Mouse (Mus musculus): Measurements from ENCODE around the gene Wfdc17. TPM values are rescaled to one million over a fixed set of nuclear protein-coding genes. Genes with fewer than 3 reads are reported as not detected.

The Wfdc17 gene
- 0.30 TPM in 1 of 2 replicates, not detected in the other for polyA plus RNA-seq (2016; fragmentation: Nextera tagmentation; extraction: Ambion mirVana)

DNA sequence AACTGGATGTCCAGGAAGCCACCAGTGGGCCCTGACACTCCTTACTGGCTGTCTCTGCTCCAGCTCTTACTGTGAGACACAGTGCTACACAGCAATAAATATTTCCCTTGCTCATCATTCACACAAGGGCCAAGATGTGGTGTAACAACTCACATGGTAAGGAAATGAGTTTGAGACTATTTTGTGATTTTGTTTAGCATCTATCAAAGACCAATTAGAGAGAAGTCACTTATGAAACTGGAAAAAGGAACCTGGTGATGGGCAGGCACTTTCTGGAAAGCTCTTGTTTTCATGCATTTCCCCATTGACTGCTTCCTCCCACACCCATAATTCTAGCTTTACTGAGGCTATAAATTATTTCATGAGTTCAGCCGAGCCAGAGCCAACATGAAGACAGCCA is at the start of gene Wfdc17:
Gene Wfdc17 (plus strand): TSS at position 287 of the 400 bp plus-strand sequence.
- Histone ChIP-seq H3K27ac (no peak within 1 kb of the TSS), H3K4me3 (no peak within 1 kb of the TSS), H3K36me3 (no peaks in the 10 kb centered on the region), H3K4me1 (no peaks in the 10 kb centered on the region), H3K27me3 (ENCODE audit: low read depth, poor library complexity, severe bottlenecking) (no peaks in the 10 kb centered on the region), H3K9me3 (replicated peaks) (no peaks in the 10 kb centered on the region)
- no peak for DNase-seq (ENCODE audit: low spot score)
- WGBS, result 38% methylated on average over 1 of the region's 1 CpGs

DNA sequence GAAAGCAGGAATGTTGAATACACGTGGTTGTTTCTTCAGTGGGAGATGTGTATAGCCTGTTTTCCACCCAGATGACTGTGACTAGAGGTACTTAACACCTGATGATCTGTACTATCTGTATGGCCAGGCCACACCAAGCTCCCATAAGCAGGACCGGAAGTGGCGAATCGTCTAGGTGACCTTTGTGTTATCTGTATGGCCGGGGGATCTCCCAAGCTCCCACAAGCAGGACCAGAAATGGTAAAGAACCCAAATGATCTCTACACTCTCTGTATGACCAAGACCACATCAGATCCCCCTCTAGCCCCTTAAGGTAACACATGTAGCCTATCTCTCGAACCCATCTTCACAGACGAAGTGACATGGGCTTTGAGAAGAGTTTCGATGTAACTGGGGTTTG is 49.2 kb upstream of the Wfdc17 start:
- Histone ChIP-seq H3K4me3 (no peak overlapping the region), H3K36me3 (no peaks in the 10 kb centered on the region), H3K9me3 (replicated peaks) (no peaks in the 10 kb centered on the region), H3K27me3 (ENCODE audit: low read depth, poor library complexity, severe bottlenecking) (no peaks in the 10 kb centered on the region), H3K27ac (no peak overlapping the region), H3K4me1 (no peaks in the 10 kb centered on the region)
- 92% methylated on average over 8 of the region's 8 CpGs for WGBS
- DNase-seq (ENCODE audit: low spot score), result no peak

DNA sequence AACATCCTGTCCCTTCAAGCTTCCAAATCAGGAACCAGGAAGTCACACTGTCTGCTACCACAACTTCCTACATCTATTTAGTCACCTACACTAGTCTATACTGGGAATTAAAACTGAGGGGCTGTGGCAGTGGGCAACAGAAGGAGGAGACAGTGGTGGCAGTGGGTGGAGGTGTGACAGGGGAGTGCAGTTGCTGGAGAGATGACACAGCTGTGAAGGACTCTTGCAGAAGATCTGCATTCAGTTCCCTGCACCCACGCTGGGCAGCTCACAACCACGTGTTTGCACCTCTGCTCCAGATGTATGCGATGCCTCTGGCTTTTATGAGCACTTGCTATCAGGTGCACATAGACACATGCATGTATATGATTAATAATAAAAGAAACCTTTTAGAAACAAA is 46.3 kb upstream of the Wfdc17 start:
- H3K27me3 ChIP-seq (ENCODE audit: low read depth, poor library complexity, severe bottlenecking), result no peaks in the 10 kb centered on the region

DNA sequence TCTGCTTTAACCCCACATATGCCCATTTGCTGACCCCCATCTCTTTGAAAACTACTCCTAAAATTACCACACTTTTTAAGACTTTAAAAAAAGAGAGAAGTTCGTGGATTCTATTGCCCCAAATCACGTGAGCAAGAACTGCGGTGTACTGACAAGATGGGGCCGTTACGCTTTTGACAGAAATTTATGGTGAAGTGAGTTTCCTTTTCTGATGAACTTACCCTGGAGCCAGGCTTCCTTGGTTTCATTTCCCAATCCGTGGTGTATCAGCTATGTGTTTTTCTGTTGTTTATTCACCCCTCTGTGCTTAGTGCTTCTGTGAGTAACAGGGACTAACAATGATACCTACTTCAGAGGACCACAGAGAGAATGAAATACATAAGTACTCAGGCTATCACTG is 45.0 kb upstream of the Wfdc17 start:
- 79% methylated on average over 6 of the region's 6 CpGs for WGBS
- no peaks in the 10 kb centered on the region for H3K27me3 ChIP-seq (ENCODE audit: low read depth, poor library complexity, severe bottlenecking)
- no peak for DNase-seq (ENCODE audit: low spot score)
- no peak overlapping the region for H3K27ac ChIP-seq
- no peak overlapping the region for H3K4me3 ChIP-seq
- no peaks in the 10 kb centered on the region for H3K4me1 ChIP-seq
- H3K36me3 ChIP-seq, result no peaks in the 10 kb centered on the region
- H3K9me3 ChIP-seq (replicated peaks), result no peaks in the 10 kb centered on the region

More for the DNA sequence above, 46.3 kb upstream of the Wfdc17 start:
- no peak overlapping the region for H3K27ac ChIP-seq
- DNase-seq (ENCODE audit: low spot score), result no peak
- H3K36me3 ChIP-seq, result no peaks in the 10 kb centered on the region
- no peak overlapping the region for H3K4me3 ChIP-seq
- WGBS, result 90% methylated on average over 3 of the region's 3 CpGs
- no peaks in the 10 kb centered on the region for H3K4me1 ChIP-seq
- H3K9me3 ChIP-seq (replicated peaks), result no peaks in the 10 kb centered on the region

GRCm38 (mm10) chr11:83662204-83662603 is 41.6 kb upstream of the Wfdc17 start, which contains the start of gene Ccl4:
TSS of gene Ccl4 (plus strand) at chr11:83662584.
- H3K27me3 ChIP-seq (ENCODE audit: low read depth, poor library complexity, severe bottlenecking), result no peaks in the 10 kb centered on the region
- 83% methylated on average over 6 of the region's 6 CpGs for WGBS
- no peak within 1 kb of the TSS for H3K27ac ChIP-seq
- H3K4me1 ChIP-seq, result no peaks in the 10 kb centered on the region
- no peaks in the 10 kb centered on the region for H3K9me3 ChIP-seq (replicated peaks)
- no peak for DNase-seq (ENCODE audit: low spot score)
- no peaks in the 10 kb centered on the region for H3K36me3 ChIP-seq
- no peak within 1 kb of the TSS for H3K4me3 ChIP-seq

GRCm38 (mm10) chr11:83663532-83663931 is 40.3 kb upstream of the Wfdc17 start:
- Histone ChIP-seq H3K4me3 (no peak overlapping the region), H3K27ac (no peak overlapping the region), H3K27me3 (ENCODE audit: low read depth, poor library complexity, severe bottlenecking) (no peaks in the 10 kb centered on the region), H3K36me3 (no peaks in the 10 kb centered on the region), H3K4me1 (no peaks in the 10 kb centered on the region), H3K9me3 (replicated peaks) (no peaks in the 10 kb centered on the region)
- no peak for DNase-seq (ENCODE audit: low spot score)
- 77% methylated on average over 5 of the region's 5 CpGs for WGBS

DNA sequence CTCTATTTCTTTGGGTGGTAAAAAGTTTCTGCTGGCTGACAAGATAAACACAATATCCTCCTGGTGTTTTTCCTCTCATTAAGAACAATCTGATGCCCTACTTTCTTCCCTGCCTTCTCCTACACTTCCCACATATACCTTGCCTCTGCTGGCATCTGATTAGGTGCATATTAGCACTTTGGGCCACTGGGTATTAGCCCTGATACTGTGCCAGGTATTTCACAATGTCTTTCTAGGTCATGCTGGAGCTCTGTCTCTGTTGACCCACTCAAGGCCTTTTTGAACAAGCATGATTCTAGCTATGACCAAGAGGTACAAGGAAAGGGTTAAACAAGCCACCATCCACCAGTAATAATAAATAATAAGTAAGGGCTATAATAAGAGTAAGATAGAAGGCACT is 32.0 kb upstream of the Wfdc17 start:
- no peak overlapping the region for H3K4me3 ChIP-seq
- DNase-seq (ENCODE audit: low spot score), result no peak
- no peak overlapping the region for H3K27ac ChIP-seq
- no peaks in the 10 kb centered on the region for H3K36me3 ChIP-seq
- no peaks in the 10 kb centered on the region for H3K27me3 ChIP-seq (ENCODE audit: low read depth, poor library complexity, severe bottlenecking)
- no peaks in the 10 kb centered on the region for H3K4me1 ChIP-seq
- H3K9me3 ChIP-seq (replicated peaks), result no peaks in the 10 kb centered on the region

DNA sequence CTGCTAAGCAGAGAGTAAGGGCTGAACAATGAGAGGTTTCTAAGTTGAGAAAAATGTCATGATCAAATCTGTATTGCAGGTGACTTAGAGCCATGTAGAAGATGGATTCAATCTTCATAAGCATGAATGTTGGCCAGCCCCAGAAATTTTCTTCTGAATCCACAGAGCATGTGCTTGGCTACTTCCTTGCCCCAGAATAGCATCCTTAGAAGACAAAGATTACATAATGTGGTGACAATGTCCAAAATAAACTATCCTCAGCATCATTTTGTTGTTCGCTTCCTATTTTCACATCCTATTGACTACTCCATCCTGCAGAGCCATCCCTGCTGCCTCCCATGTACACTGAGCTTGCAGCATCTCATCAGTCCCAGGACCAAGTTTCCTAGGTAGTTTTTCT is 28.1 kb upstream of the Wfdc17 start:
- Histone ChIP-seq H3K9me3 (replicated peaks) (no peaks in the 10 kb centered on the region), H3K4me3 (no peak overlapping the region), H3K4me1 (no peaks in the 10 kb centered on the region), H3K27me3 (ENCODE audit: low read depth, poor library complexity, severe bottlenecking) (no peaks in the 10 kb centered on the region), H3K27ac (no peak overlapping the region), H3K36me3 (no peaks in the 10 kb centered on the region)
- no peak for DNase-seq (ENCODE audit: low spot score)
- 91% methylated on average over 1 of the region's 1 CpGs for WGBS

DNA sequence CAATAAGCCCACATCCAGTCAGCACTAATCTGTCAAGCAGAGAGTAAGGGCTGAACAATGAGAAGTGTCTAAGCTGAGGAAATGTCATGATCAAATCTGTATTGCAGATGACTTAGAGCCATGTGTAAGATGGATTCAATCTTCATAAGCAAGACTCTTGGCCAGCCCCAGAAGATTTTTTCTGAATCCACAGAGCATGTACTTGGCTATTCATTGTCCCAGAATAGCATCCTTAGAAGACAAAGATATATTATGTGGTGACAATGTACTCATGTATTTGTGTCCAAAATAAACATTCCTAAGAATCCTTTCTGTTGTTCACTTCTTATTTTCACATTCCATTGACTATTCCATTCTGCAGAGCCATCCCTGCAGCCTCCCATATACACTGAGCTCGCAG is 13.9 kb upstream of the Wfdc17 start:
- Histone ChIP-seq H3K36me3 (no peaks in the 10 kb centered on the region), H3K9me3 (replicated peaks) (no peaks in the 10 kb centered on the region), H3K27me3 (ENCODE audit: low read depth, poor library complexity, severe bottlenecking) (no peaks in the 10 kb centered on the region), H3K4me3 (no peak overlapping the region), H3K27ac (no peak overlapping the region), H3K4me1 (no peaks in the 10 kb centered on the region)
- WGBS, result 95% methylated on average over 1 of the region's 1 CpGs
- no peak for DNase-seq (ENCODE audit: low spot score)

GRCm38 (mm10) chr11:83692008-83692407 is 11.8 kb upstream of the Wfdc17 start:
- Histone ChIP-seq H3K4me1 (no peaks in the 10 kb centered on the region), H3K36me3 (no peaks in the 10 kb centered on the region), H3K4me3 (no peak overlapping the region), H3K27me3 (ENCODE audit: low read depth, poor library complexity, severe bottlenecking) (no peaks in the 10 kb centered on the region), H3K9me3 (replicated peaks) (no peaks in the 10 kb centered on the region), H3K27ac (no peak overlapping the region)
- DNase-seq (ENCODE audit: low spot score), result no peak
- 74% methylated on average over 1 of the region's 1 CpGs for WGBS

DNA sequence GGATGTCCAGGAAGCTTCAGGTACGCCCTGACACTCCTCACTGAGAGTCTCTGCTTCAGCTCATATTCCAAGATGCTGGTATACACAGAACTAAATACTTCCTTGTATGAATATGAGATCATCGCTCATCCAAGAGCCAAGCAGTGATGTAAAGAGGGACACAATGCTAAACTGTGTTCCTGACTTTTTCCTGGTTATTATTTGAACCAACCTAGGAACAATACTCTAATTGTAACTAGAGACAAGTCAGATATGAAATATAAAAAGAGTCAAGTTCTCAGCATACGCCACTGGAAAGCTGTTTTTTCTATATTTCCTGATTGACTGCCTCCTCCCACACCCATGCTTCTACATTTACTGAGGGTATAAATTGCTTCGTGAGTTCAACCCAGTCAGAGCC is 4.9 kb downstream of the Wfdc17 start, which contains the start of gene Wfdc18:
Gene Wfdc18 (plus strand): TSS at position 301 of the 400 bp plus-strand sequence.
- Histone ChIP-seq H3K36me3 (no peaks in the 10 kb centered on the region), H3K4me1 (no peaks in the 10 kb centered on the region), H3K9me3 (replicated peaks) (no peaks in the 10 kb centered on the region), H3K27ac (no peak within 1 kb of the TSS), H3K27me3 (ENCODE audit: low read depth, poor library complexity, severe bottlenecking) (no peaks in the 10 kb centered on the region), H3K4me3 (no peak within 1 kb of the TSS)
- no peak for DNase-seq (ENCODE audit: low spot score)
- 80% methylated on average over 4 of the region's 4 CpGs for WGBS

DNA sequence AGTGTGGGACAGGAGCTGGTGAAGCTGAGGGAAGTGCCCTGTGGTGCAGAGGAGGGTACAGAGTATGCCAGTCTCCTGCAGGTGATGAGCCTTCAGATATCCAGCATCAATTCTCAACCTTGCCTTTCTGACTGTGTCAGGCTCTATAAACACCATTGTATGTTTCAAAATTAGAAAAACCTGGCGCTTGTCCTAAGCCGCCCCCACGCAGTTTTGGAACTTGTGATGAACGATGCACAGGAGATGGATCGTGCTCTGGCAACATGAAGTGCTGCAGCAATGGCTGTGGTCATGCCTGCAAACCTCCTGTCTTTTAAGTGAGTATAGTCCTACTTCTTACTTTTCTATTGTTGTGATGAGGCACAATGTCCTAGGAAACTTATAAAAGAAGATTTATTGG is 5.9 kb downstream of the Wfdc17 start:
- no peak for DNase-seq (ENCODE audit: low spot score)
- Histone ChIP-seq H3K36me3 (no peaks in the 10 kb centered on the region), H3K27me3 (ENCODE audit: low read depth, poor library complexity, severe bottlenecking) (no peaks in the 10 kb centered on the region), H3K4me3 (no peak overlapping the region), H3K9me3 (replicated peaks) (no peaks in the 10 kb centered on the region), H3K27ac (no peak overlapping the region), H3K4me1 (no peaks in the 10 kb centered on the region)
- WGBS, result 92% methylated on average over 5 of the region's 5 CpGs

DNA sequence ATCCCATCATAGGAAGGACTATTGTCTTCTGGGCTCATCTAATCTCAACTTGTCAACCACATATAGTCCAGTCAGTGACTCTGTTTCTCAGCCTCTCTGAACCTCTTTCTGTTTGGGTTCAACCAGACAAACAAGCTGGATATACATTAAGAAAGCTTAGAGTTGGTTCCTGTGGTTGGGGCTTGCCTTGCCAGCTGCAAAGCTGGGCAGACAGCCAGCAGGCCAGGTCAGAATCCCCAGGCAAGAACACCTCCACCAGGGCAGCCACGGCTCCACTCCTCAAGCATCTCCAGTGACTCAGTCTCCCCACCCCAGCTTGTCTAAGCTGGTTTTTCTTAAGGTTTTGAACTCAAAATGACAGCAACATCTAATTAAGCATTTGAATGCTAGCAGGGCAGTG is 8.9 kb downstream of the Wfdc17 start:
- DNase-seq (ENCODE audit: low spot score), result no peak
- H3K36me3 ChIP-seq, result no peaks in the 10 kb centered on the region
- 83% methylated on average over 1 of the region's 1 CpGs for WGBS
- no peak overlapping the region for H3K4me3 ChIP-seq
- no peaks in the 10 kb centered on the region for H3K9me3 ChIP-seq (replicated peaks)
- no peaks in the 10 kb centered on the region for H3K27me3 ChIP-seq (ENCODE audit: low read depth, poor library complexity, severe bottlenecking)
- H3K27ac ChIP-seq, result no peak overlapping the region
- H3K4me1 ChIP-seq, result no peaks in the 10 kb centered on the region

- no peak for DNase-seq (ENCODE audit: low spot score)
- H3K36me3 ChIP-seq, result no peaks in the 10 kb centered on the region
- H3K27ac ChIP-seq, result no peak overlapping the region
- no peak overlapping the region for H3K4me3 ChIP-seq
- no peaks in the 10 kb centered on the region for H3K4me1 ChIP-seq
- no peaks in the 10 kb centered on the region for H3K9me3 ChIP-seq (replicated peaks)
- H3K27me3 ChIP-seq (ENCODE audit: low read depth, poor library complexity, severe bottlenecking), result no peaks in the 10 kb centered on the region
- 81% methylated on average over 2 of the region's 2 CpGs for WGBS
These were observed 10.1 kb downstream of the Wfdc17 start for GRCm38 (mm10) chr11:83713925-83714324.
